Mouse (Mus musculus): ENCODE results near the gene Etv4. TPM values are rescaled to one million over a fixed set of nuclear protein-coding genes. Genes with fewer than 3 reads are reported as not detected.
A peak's percentile ranks its signal among the peaks of the same experiment; 100 is the strongest.

Etv4 gene
- polyA plus RNA-seq, 1 experiment from 2014 or later, result 9.8 TPM

- H3K9ac ChIP-seq (ENCODE audit: low read depth, low read length), result no peak overlapping the region
- H3K36me3 ChIP-seq (ENCODE audit: control insufficient read depth, insufficient read depth, low read length), result no peaks in the 10 kb centered on the region
- no peak for ATAC-seq
- H3K4me1 ChIP-seq (ENCODE audit: control insufficient read depth, insufficient read depth, low read length), result 0 out of 2 replicates have a peak, but pooled peaks cover 4% of the 10 kb centered on the region
- H3K9me3 ChIP-seq (replicated peaks; ENCODE audit: control insufficient read depth, low read length, poor library complexity, severe bottlenecking), result no peaks in the 10 kb centered on the region
- no peak overlapping the region for H3K4me3 ChIP-seq (ENCODE audit: low read depth, low read length)
- H3K27ac ChIP-seq (ENCODE audit: low read length), result no peak overlapping the region
- WGBS, result 43% methylated on average over 8 of the region's 8 CpGs
- no peaks in the 10 kb centered on the region for H3K27me3 ChIP-seq (ENCODE audit: control insufficient read depth, insufficient read depth, low read depth, low read length)
- no peak overlapping the region for H3K4me2 ChIP-seq (ENCODE audit: low read length)
These were observed 12.9 kb upstream of the Etv4 start for GRCm38 (mm10) chr11:101798083-101798482.

GRCm38 (mm10) chr11:101797355-101797754, 12.2 kb upstream of the Etv4 start:
- Histone ChIP-seq H3K4me2 (ENCODE audit: low read length) (no peak overlapping the region), H3K9me3 (replicated peaks; ENCODE audit: control insufficient read depth, low read length, poor library complexity, severe bottlenecking) (no peaks in the 10 kb centered on the region), H3K27ac (ENCODE audit: low read length) (no peak overlapping the region), H3K36me3 (ENCODE audit: control insufficient read depth, insufficient read depth, low read length) (no peaks in the 10 kb centered on the region), H3K4me3 (ENCODE audit: low read depth, low read length) (no peak overlapping the region), H3K27me3 (ENCODE audit: control insufficient read depth, insufficient read depth, low read depth, low read length) (no peaks in the 10 kb centered on the region), H3K4me1 (ENCODE audit: control insufficient read depth, insufficient read depth, low read length) (0 out of 2 replicates have a peak, but pooled peaks cover 4% of the 10 kb centered on the region), H3K9ac (ENCODE audit: low read depth, low read length) (no peak overlapping the region)
- WGBS, result 80% methylated on average over 2 of the region's 2 CpGs
- ATAC-seq, result no peak

GRCm38 (mm10) chr11:101790811-101791526, 5.8 kb upstream of the Etv4 start:
- H3K36me3 ChIP-seq (ENCODE audit: control insufficient read depth, insufficient read depth, low read length), result no peaks in the 10 kb centered on the region
- no peaks in the 10 kb centered on the region for H3K9me3 ChIP-seq (replicated peaks; ENCODE audit: control insufficient read depth, low read length, poor library complexity, severe bottlenecking)
- H3K4me1 ChIP-seq (ENCODE audit: control insufficient read depth, insufficient read depth, low read length), result peaks cover 12% of the 10 kb centered on the region
- H3K9ac ChIP-seq (ENCODE audit: low read depth, low read length), result 0 out of 2 replicates have a peak overlapping the region, but pooled peaks have one; percentile 17
- no peak overlapping the region for H3K4me2 ChIP-seq (ENCODE audit: low read length)
- ATAC-seq, result no peak
- H3K27me3 ChIP-seq (ENCODE audit: control insufficient read depth, insufficient read depth, low read depth, low read length), result peaks cover 22% of the 10 kb centered on the region
- H3K27ac ChIP-seq (ENCODE audit: low read length), result peak overlapping the region; percentile 17; the same call in 1 of the 2 replicates
- WGBS, result 36% methylated on average over 19 of the region's 19 CpGs
- no peak overlapping the region for H3K4me3 ChIP-seq (ENCODE audit: low read depth, low read length)

- Histone ChIP-seq H3K27me3 (ENCODE audit: control insufficient read depth, insufficient read depth, low read depth, low read length) (peaks cover 46% of the 10 kb centered on the region), H3K36me3 (ENCODE audit: control insufficient read depth, insufficient read depth, low read length) (no peaks in the 10 kb centered on the region), H3K27ac (ENCODE audit: low read length) (no peak overlapping the region), H3K4me1 (ENCODE audit: control insufficient read depth, insufficient read depth, low read length) (peaks cover 27% of the 10 kb centered on the region), H3K4me3 (ENCODE audit: low read depth, low read length) (no peak overlapping the region), H3K9ac (ENCODE audit: low read depth, low read length) (no peak overlapping the region), H3K9me3 (replicated peaks; ENCODE audit: control insufficient read depth, low read length, poor library complexity, severe bottlenecking) (no peaks in the 10 kb centered on the region), H3K4me2 (ENCODE audit: low read length) (no peak overlapping the region)
- WGBS, result 74% methylated on average over 1 of the region's 1 CpGs
- ATAC-seq, result no peak
These were observed 2.3 kb upstream of the Etv4 start for GRCm38 (mm10) chr11:101787432-101787831.

- no peaks in the 10 kb centered on the region for H3K9me3 ChIP-seq (replicated peaks; ENCODE audit: control insufficient read depth, low read length, poor library complexity, severe bottlenecking)
- no peak overlapping the region for H3K9ac ChIP-seq (ENCODE audit: low read depth, low read length)
- no peaks in the 10 kb centered on the region for H3K36me3 ChIP-seq (ENCODE audit: control insufficient read depth, insufficient read depth, low read length)
- WGBS, result 57% methylated on average over 7 of the region's 7 CpGs
- no peak overlapping the region for H3K27ac ChIP-seq (ENCODE audit: low read length)
- H3K27me3 ChIP-seq (ENCODE audit: control insufficient read depth, insufficient read depth, low read depth, low read length), result peaks cover 49% of the 10 kb centered on the region
- H3K4me3 ChIP-seq (ENCODE audit: low read depth, low read length), result no peak overlapping the region
- H3K4me1 ChIP-seq (ENCODE audit: control insufficient read depth, insufficient read depth, low read length), result peaks cover 27% of the 10 kb centered on the region
- no peak for ATAC-seq
- H3K4me2 ChIP-seq (ENCODE audit: low read length), result no peak overlapping the region
These were observed 1.5 kb upstream of the Etv4 start for GRCm38 (mm10) chr11:101786651-101787050.

- H3K9ac ChIP-seq (ENCODE audit: low read depth, low read length), result no peak overlapping the region
- peaks cover 52% of the 10 kb centered on the region for H3K27me3 ChIP-seq (ENCODE audit: control insufficient read depth, insufficient read depth, low read depth, low read length)
- no peak overlapping the region for H3K27ac ChIP-seq (ENCODE audit: low read length)
- H3K4me2 ChIP-seq (ENCODE audit: low read length), result peak overlapping the region; percentile 98
- H3K36me3 ChIP-seq (ENCODE audit: control insufficient read depth, insufficient read depth, low read length), result no peaks in the 10 kb centered on the region
- peaks cover 19% of the 10 kb centered on the region for H3K4me1 ChIP-seq (ENCODE audit: control insufficient read depth, insufficient read depth, low read length)
- H3K9me3 ChIP-seq (replicated peaks; ENCODE audit: control insufficient read depth, low read length, poor library complexity, severe bottlenecking), result no peaks in the 10 kb centered on the region
- H3K4me3 ChIP-seq (ENCODE audit: low read depth, low read length), result peak overlapping the region; percentile 60
- ATAC-seq, result no peak
- WGBS, result 9% methylated on average over 7 of the region's 7 CpGs
These were observed 658 bp upstream of the Etv4 start for GRCm38 (mm10) chr11:101785852-101786205.

- Histone ChIP-seq H3K27ac (ENCODE audit: low read length) (0 out of 2 replicates have a peak overlapping the region, but pooled peaks have one; percentile 47), H3K4me2 (ENCODE audit: low read length) (peak overlapping the region; percentile 98), H3K4me1 (ENCODE audit: control insufficient read depth, insufficient read depth, low read length) (peaks cover 15% of the 10 kb centered on the region), H3K4me3 (ENCODE audit: low read depth, low read length) (peak overlapping the region; percentile 60), H3K9me3 (replicated peaks; ENCODE audit: control insufficient read depth, low read length, poor library complexity, severe bottlenecking) (no peaks in the 10 kb centered on the region), H3K36me3 (ENCODE audit: control insufficient read depth, insufficient read depth, low read length) (no peaks in the 10 kb centered on the region), H3K27me3 (ENCODE audit: control insufficient read depth, insufficient read depth, low read depth, low read length) (peaks cover 55% of the 10 kb centered on the region), H3K9ac (ENCODE audit: low read depth, low read length) (peak overlapping the region; percentile 57)
- peak; percentile 64 for ATAC-seq
- WGBS, result under 1% methylated on average over 61 of the region's 67 CpGs
These were observed 556 bp downstream of the Etv4 start for GRCm38 (mm10) chr11:101784488-101785142.

GRCm38 (mm10) chr11:101784072-101784471, 1.1 kb downstream of the Etv4 start:
- H3K27me3 ChIP-seq (ENCODE audit: control insufficient read depth, insufficient read depth, low read depth, low read length), result peaks cover 55% of the 10 kb centered on the region
- peak overlapping the region; percentile 57 for H3K9ac ChIP-seq (ENCODE audit: low read depth, low read length)
- H3K27ac ChIP-seq (ENCODE audit: low read length), result no peak overlapping the region
- H3K36me3 ChIP-seq (ENCODE audit: control insufficient read depth, insufficient read depth, low read length), result no peaks in the 10 kb centered on the region
- ATAC-seq, result no peak
- peak overlapping the region; percentile 60 for H3K4me3 ChIP-seq (ENCODE audit: low read depth, low read length)
- peaks cover 15% of the 10 kb centered on the region for H3K4me1 ChIP-seq (ENCODE audit: control insufficient read depth, insufficient read depth, low read length)
- H3K9me3 ChIP-seq (replicated peaks; ENCODE audit: control insufficient read depth, low read length, poor library complexity, severe bottlenecking), result no peaks in the 10 kb centered on the region
- peak overlapping the region; percentile 98 for H3K4me2 ChIP-seq (ENCODE audit: low read length)
- WGBS, result 2% methylated on average over 17 of the region's 19 CpGs

- H3K27me3 ChIP-seq (ENCODE audit: control insufficient read depth, insufficient read depth, low read depth, low read length), result peaks cover 55% of the 10 kb centered on the region
- no peaks in the 10 kb centered on the region for H3K36me3 ChIP-seq (ENCODE audit: control insufficient read depth, insufficient read depth, low read length)
- H3K9me3 ChIP-seq (replicated peaks; ENCODE audit: control insufficient read depth, low read length, poor library complexity, severe bottlenecking), result no peaks in the 10 kb centered on the region
- WGBS, result 20% methylated on average over 9 of the region's 9 CpGs
- peak overlapping the region; percentile 98 for H3K4me2 ChIP-seq (ENCODE audit: low read length)
- no peak overlapping the region for H3K9ac ChIP-seq (ENCODE audit: low read depth, low read length)
- H3K4me1 ChIP-seq (ENCODE audit: control insufficient read depth, insufficient read depth, low read length), result peaks cover 15% of the 10 kb centered on the region
- H3K4me3 ChIP-seq (ENCODE audit: low read depth, low read length), result peak overlapping the region; percentile 60
- ATAC-seq, result no peak
- H3K27ac ChIP-seq (ENCODE audit: low read length), result no peak overlapping the region
These were observed 1.6 kb downstream of the Etv4 start for GRCm38 (mm10) chr11:101783584-101783983.
